Mouse (Mus musculus): ENCODE data around the gene Morn3. TPM values are rescaled to one million over a fixed set of nuclear protein-coding genes. Genes with fewer than 3 reads are reported as not detected.
A peak's percentile ranks its signal among the peaks of the same experiment; 100 is the strongest.

Gene Morn3
- polyA plus RNA-seq, 1 experiment, result not detected

- Histone ChIP-seq H3K27ac (ENCODE audit: insufficient read depth, low read depth, low read length) (peak within 1 kb of the TSS; percentile 86), H3K36me3 (ENCODE audit: control insufficient read depth, insufficient read depth, low read length) (0 out of 2 replicates have a peak, but pooled peaks cover 1% of the 10 kb centered on the region), H3K4me3 (ENCODE audit: low read depth, low read length) (peak within 1 kb of the TSS; percentile 80), H3K27me3 (ENCODE audit: control insufficient read depth, insufficient read depth, low read length) (no peaks in the 10 kb centered on the region), H3K4me1 (ENCODE audit: control insufficient read depth, insufficient read depth, insufficient read length, low read length) (peaks cover 17% of the 10 kb centered on the region; the same call in 1 of the 2 replicates)
- WGBS, result under 1% methylated on average over 104 of the region's 106 CpGs
- peak; percentile 58; the same call in 1 of the 2 replicates for TF ChIP-seq POLR2A (IDR thresholded peaks at IDR 0.05; ENCODE audit: low read depth, low read length)
- 0 out of 2 replicates have a peak, but pooled peaks have one; percentile 10 for TF ChIP-seq CTCF (IDR thresholded peaks at IDR 0.05; ENCODE audit: extremely low read depth, insufficient read length, insufficient replicate concordance, low read depth, low read length)
These were observed 31.8 kb downstream of the Morn3 start, which contains the start of gene Orai1 for GRCm38 (mm10) chr5:123014753-123015701. Orai1 (plus strand) TSS chr5:123015074.

GRCm38 (mm10) chr5:123013599-123014315, 33.1 kb downstream of the Morn3 start:
- Histone ChIP-seq H3K4me1 (ENCODE audit: control insufficient read depth, insufficient read depth, insufficient read length, low read length) (peaks cover 15% of the 10 kb centered on the region; the same call in 1 of the 2 replicates), H3K27ac (ENCODE audit: insufficient read depth, low read depth, low read length) (peak overlapping the region; percentile 40), H3K4me3 (ENCODE audit: low read depth, low read length) (no peak overlapping the region), H3K36me3 (ENCODE audit: control insufficient read depth, insufficient read depth, low read length) (no peaks in the 10 kb centered on the region), H3K27me3 (ENCODE audit: control insufficient read depth, insufficient read depth, low read length) (no peaks in the 10 kb centered on the region)
- TF ChIP-seq POLR2A (IDR thresholded peaks at IDR 0.05; ENCODE audit: low read depth, low read length), result no peak
- peak; percentile 65; the same call in 1 of the 2 replicates for TF ChIP-seq CTCF (IDR thresholded peaks at IDR 0.05; ENCODE audit: extremely low read depth, insufficient read length, insufficient replicate concordance, low read depth, low read length)
- WGBS, result 30% methylated on average over 9 of the region's 9 CpGs

- Histone ChIP-seq H3K36me3 (ENCODE audit: control insufficient read depth, insufficient read depth, low read length) (no peaks in the 10 kb centered on the region), H3K27me3 (ENCODE audit: control insufficient read depth, insufficient read depth, low read length) (no peaks in the 10 kb centered on the region), H3K27ac (ENCODE audit: insufficient read depth, low read depth, low read length) (no peak overlapping the region), H3K4me3 (ENCODE audit: low read depth, low read length) (no peak overlapping the region), H3K4me1 (ENCODE audit: control insufficient read depth, insufficient read depth, insufficient read length, low read length) (peaks cover 7% of the 10 kb centered on the region; the same call in 1 of the 2 replicates)
- WGBS, result 98% methylated on average over 9 of the region's 9 CpGs
- no peak for TF ChIP-seq POLR2A (IDR thresholded peaks at IDR 0.05; ENCODE audit: low read depth, low read length)
These were observed 35.1 kb downstream of the Morn3 start for GRCm38 (mm10) chr5:123011705-123012104.

- H3K27me3 ChIP-seq (ENCODE audit: control insufficient read depth, insufficient read depth, low read length), result no peaks in the 10 kb centered on the region
- 94% methylated on average over 6 of the region's 6 CpGs for WGBS
- peaks cover 7% of the 10 kb centered on the region; the same call in 1 of the 2 replicates for H3K4me1 ChIP-seq (ENCODE audit: control insufficient read depth, insufficient read depth, insufficient read length, low read length)
- TF ChIP-seq CTCF (IDR thresholded peaks at IDR 0.05; ENCODE audit: extremely low read depth, insufficient read length, insufficient replicate concordance, low read depth, low read length), result peak; percentile 45; the same call in 1 of the 2 replicates
- TF ChIP-seq POLR2A (IDR thresholded peaks at IDR 0.05; ENCODE audit: low read depth, low read length), result no peak
- H3K27ac ChIP-seq (ENCODE audit: insufficient read depth, low read depth, low read length), result no peak overlapping the region
- no peaks in the 10 kb centered on the region for H3K36me3 ChIP-seq (ENCODE audit: control insufficient read depth, insufficient read depth, low read length)
- no peak overlapping the region for H3K4me3 ChIP-seq (ENCODE audit: low read depth, low read length)
These were observed 36.0 kb downstream of the Morn3 start for GRCm38 (mm10) chr5:123010806-123011205.

GRCm38 (mm10) chr5:123009873-123010272, 36.9 kb downstream of the Morn3 start:
- TF ChIP-seq POLR2A (IDR thresholded peaks at IDR 0.05; ENCODE audit: low read depth, low read length), result no peak
- no peak for TF ChIP-seq CTCF (IDR thresholded peaks at IDR 0.05; ENCODE audit: extremely low read depth, insufficient read length, insufficient replicate concordance, low read depth, low read length)
- WGBS, result 27% methylated on average over 11 of the region's 11 CpGs
- H3K4me3 ChIP-seq (ENCODE audit: low read depth, low read length), result no peak overlapping the region
- peaks cover 7% of the 10 kb centered on the region; the same call in 1 of the 2 replicates for H3K4me1 ChIP-seq (ENCODE audit: control insufficient read depth, insufficient read depth, insufficient read length, low read length)
- H3K27ac ChIP-seq (ENCODE audit: insufficient read depth, low read depth, low read length), result no peak overlapping the region
- H3K27me3 ChIP-seq (ENCODE audit: control insufficient read depth, insufficient read depth, low read length), result no peaks in the 10 kb centered on the region
- no peaks in the 10 kb centered on the region for H3K36me3 ChIP-seq (ENCODE audit: control insufficient read depth, insufficient read depth, low read length)

- H3K27ac ChIP-seq (ENCODE audit: insufficient read depth, low read depth, low read length), result no peak overlapping the region
- H3K4me3 ChIP-seq (ENCODE audit: low read depth, low read length), result no peak overlapping the region
- H3K4me1 ChIP-seq (ENCODE audit: control insufficient read depth, insufficient read depth, insufficient read length, low read length), result peaks cover 3% of the 10 kb centered on the region; the same call in 1 of the 2 replicates
- no peaks in the 10 kb centered on the region for H3K27me3 ChIP-seq (ENCODE audit: control insufficient read depth, insufficient read depth, low read length)
- TF ChIP-seq CTCF (IDR thresholded peaks at IDR 0.05; ENCODE audit: extremely low read depth, insufficient read length, insufficient replicate concordance, low read depth, low read length), result no peak
- no peak for TF ChIP-seq POLR2A (IDR thresholded peaks at IDR 0.05; ENCODE audit: low read depth, low read length)
- 65% methylated on average over 7 of the region's 7 CpGs for WGBS
- no peaks in the 10 kb centered on the region for H3K36me3 ChIP-seq (ENCODE audit: control insufficient read depth, insufficient read depth, low read length)
These were observed 37.8 kb downstream of the Morn3 start for GRCm38 (mm10) chr5:123008877-123009493.
